Mouse (Mus musculus): Measurements from ENCODE around the gene Akap13.
"Not testable (repeated sequence)": the region's sequence is repeated elsewhere in the genome, so short reads cannot be mapped to it uniquely, and the experiment has no call there.

The Akap13 gene

GRCm38 (mm10) chr7:75752442-75753191 is 297.3 kb downstream of the Akap13 start:
- in situ Hi-C loops (cut with MboI; ENCODE audit: low pct_unique_long_range_greater_than_20kb in 1 of 2, low sequenced_read_pairs in 2 of 2, unreplicated experiment in 1 of 2): no loop called here

GRCm38 (mm10) chr7:75753192-75753783 is 298.0 kb downstream of the Akap13 start:
- in situ Hi-C loops (cut with MboI; ENCODE audit: low pct_unique_long_range_greater_than_20kb in 1 of 2, low sequenced_read_pairs in 2 of 2, unreplicated experiment in 1 of 2): no loop called here

GRCm38 (mm10) chr7:75754587-75755499 is 299.5 kb downstream of the Akap13 start:
- in situ Hi-C loops (cut with MboI; ENCODE audit: low pct_unique_long_range_greater_than_20kb in 1 of 2, low sequenced_read_pairs in 2 of 2, unreplicated experiment in 1 of 2): no loop called here

- in situ Hi-C loops (cut with MboI; ENCODE audit: low pct_unique_long_range_greater_than_20kb in 1 of 2, low sequenced_read_pairs in 2 of 2, unreplicated experiment in 1 of 2): no loop called here
Observed at GRCm38 (mm10) chr7:75755861-75756449, 300.6 kb downstream of the Akap13 start.

GRCm38 (mm10) chr7:75759992-75760514 is 304.7 kb downstream of the Akap13 start:
- in situ Hi-C loops (cut with MboI; ENCODE audit: low pct_unique_long_range_greater_than_20kb in 1 of 2, low sequenced_read_pairs in 2 of 2, unreplicated experiment in 1 of 2): no loop called here

- in situ Hi-C loops (cut with MboI; ENCODE audit: low pct_unique_long_range_greater_than_20kb in 1 of 2, low sequenced_read_pairs in 2 of 2, unreplicated experiment in 1 of 2): not testable (repeated sequence)
Observed at GRCm38 (mm10) chr7:75760661-75761319, 305.5 kb downstream of the Akap13 start.

- in situ Hi-C loops (cut with MboI; ENCODE audit: low pct_unique_long_range_greater_than_20kb in 1 of 2, low sequenced_read_pairs in 2 of 2, unreplicated experiment in 1 of 2): not testable (repeated sequence)
Observed at GRCm38 (mm10) chr7:75762225-75762624, 306.9 kb downstream of the Akap13 start.

GRCm38 (mm10) chr7:75767080-75767769 is 311.9 kb downstream of the Akap13 start:
- in situ Hi-C loops (cut with MboI; ENCODE audit: low pct_unique_long_range_greater_than_20kb in 1 of 2, low sequenced_read_pairs in 2 of 2, unreplicated experiment in 1 of 2): not testable (repeated sequence)

GRCm38 (mm10) chr7:75768169-75768568 is 312.8 kb downstream of the Akap13 start:
- in situ Hi-C loops (cut with MboI; ENCODE audit: low pct_unique_long_range_greater_than_20kb in 1 of 2, low sequenced_read_pairs in 2 of 2, unreplicated experiment in 1 of 2): no loop called here

- in situ Hi-C loops (cut with MboI; ENCODE audit: low pct_unique_long_range_greater_than_20kb in 1 of 2, low sequenced_read_pairs in 2 of 2, unreplicated experiment in 1 of 2): no loop called here
Observed at GRCm38 (mm10) chr7:75769909-75770308, 314.6 kb downstream of the Akap13 start.

GRCm38 (mm10) chr7:75774095-75775078 is 319.1 kb downstream of the Akap13 start:
- in situ Hi-C loops (cut with MboI; ENCODE audit: low pct_unique_long_range_greater_than_20kb in 1 of 2, low sequenced_read_pairs in 2 of 2, unreplicated experiment in 1 of 2): not testable (repeated sequence)

GRCm38 (mm10) chr7:75778053-75778452 is 322.7 kb downstream of the Akap13 start:
- in situ Hi-C loops (cut with MboI; ENCODE audit: low pct_unique_long_range_greater_than_20kb in 1 of 2, low sequenced_read_pairs in 2 of 2, unreplicated experiment in 1 of 2): no loop called here

GRCm38 (mm10) chr7:75780812-75781211 is 325.5 kb downstream of the Akap13 start:
- in situ Hi-C loops (cut with MboI; ENCODE audit: low pct_unique_long_range_greater_than_20kb in 1 of 2, low sequenced_read_pairs in 2 of 2, unreplicated experiment in 1 of 2): no loop called here

GRCm38 (mm10) chr7:75781298-75781947 is 326.1 kb downstream of the Akap13 start:
- in situ Hi-C loops (cut with MboI; ENCODE audit: low pct_unique_long_range_greater_than_20kb in 1 of 2, low sequenced_read_pairs in 2 of 2, unreplicated experiment in 1 of 2): no loop called here

GRCm38 (mm10) chr7:75781948-75782722 is 326.8 kb downstream of the Akap13 start:
- in situ Hi-C loops (cut with MboI; ENCODE audit: low pct_unique_long_range_greater_than_20kb in 1 of 2, low sequenced_read_pairs in 2 of 2, unreplicated experiment in 1 of 2): no loop called here

GRCm38 (mm10) chr7:75782723-75783011 is 327.3 kb downstream of the Akap13 start:
- in situ Hi-C loops (cut with MboI; ENCODE audit: low pct_unique_long_range_greater_than_20kb in 1 of 2, low sequenced_read_pairs in 2 of 2, unreplicated experiment in 1 of 2): no loop called here

Data from mouse embryonic stem cell (cell line).